Mouse (Mus musculus): ENCODE measurements at regions not wholly inside any gene's neighbourhood (a gene's known extent, or its start where the extent isn't known, plus 50 kb on each side); places are given as distances from the start of the nearest gene placed in this dataset.
A peak's percentile ranks its signal among the peaks of the same experiment; 100 is the strongest.

GRCm38 (mm10) chr1:137751446-137751961 lies 424.0 kb downstream of the Ptprc start:
- peak in 1 of 2 experiments; percentile 12 for DNase-seq (ENCODE audit: low spot score in 2 of 2)

GRCm38 (mm10) chr1:137750894-137751293 lies 424.6 kb downstream of the Ptprc start:
- no peak for DNase-seq (ENCODE audit: low spot score in 2 of 2)

GRCm38 (mm10) chr1:137746129-137746528 lies 429.4 kb downstream of the Ptprc start:
- peak in 1 of 2 experiments; percentile 21 for DNase-seq (ENCODE audit: low spot score in 2 of 2)

- no peak for DNase-seq (ENCODE audit: low spot score in 2 of 2)
Measured at GRCm38 (mm10) chr1:137738157-137738851, 437.2 kb downstream of the Ptprc start.

- DNase-seq (ENCODE audit: low spot score in 2 of 2) = no peak
Measured at GRCm38 (mm10) chr1:137703882-137704281, 471.6 kb downstream of the Ptprc start.

GRCm38 (mm10) chr1:137698876-137699275 lies 476.6 kb downstream of the Ptprc start:
- no peak for DNase-seq (ENCODE audit: low spot score in 2 of 2)

- no peak for DNase-seq (ENCODE audit: low spot score in 2 of 2)
Measured at GRCm38 (mm10) chr1:137697289-137697688, 478.2 kb downstream of the Ptprc start.

GRCm38 (mm10) chr1:137696796-137697195 lies 478.7 kb downstream of the Ptprc start:
- no peak for DNase-seq (ENCODE audit: low spot score in 2 of 2)

GRCm38 (mm10) chr1:137695751-137696150 lies 479.8 kb downstream of the Ptprc start:
- DNase-seq (ENCODE audit: low spot score in 2 of 2) = no peak

GRCm38 (mm10) chr1:137692525-137692924 lies 483.0 kb downstream of the Ptprc start:
- DNase-seq (ENCODE audit: low spot score in 2 of 2) = no peak

GRCm38 (mm10) chr1:137690860-137691595 lies 484.5 kb downstream of the Ptprc start:
- DNase-seq (ENCODE audit: low spot score in 2 of 2) = no peak

- peak in 1 of 2 experiments; percentile 23 for DNase-seq (ENCODE audit: low spot score in 2 of 2)
Measured at GRCm38 (mm10) chr1:137670650-137671049, 504.9 kb downstream of the Ptprc start.

GRCm38 (mm10) chr1:137669849-137670248 lies 505.7 kb downstream of the Ptprc start:
- peak in 1 of 2 experiments; percentile 70 for DNase-seq (ENCODE audit: low spot score in 2 of 2)

GRCm38 (mm10) chr1:137658141-137658540 lies 517.4 kb downstream of the Ptprc start:
- DNase-seq (ENCODE audit: low spot score in 2 of 2) = no peak

GRCm38 (mm10) chr1:137656900-137657458 lies 518.5 kb downstream of the Ptprc start:
- DNase-seq (ENCODE audit: low spot score in 2 of 2) = peak in 1 of 2 experiments; percentile 7

GRCm38 (mm10) chr1:137654171-137654570 lies 521.3 kb downstream of the Ptprc start:
- no peak for DNase-seq (ENCODE audit: low spot score in 2 of 2)

GRCm38 (mm10) chr1:137653495-137653894 lies 522.0 kb downstream of the Ptprc start:
- no peak for DNase-seq (ENCODE audit: low spot score in 2 of 2)

- DNase-seq (ENCODE audit: low spot score in 2 of 2) = no peak
Measured at GRCm38 (mm10) chr1:137650629-137651028, 524.9 kb downstream of the Ptprc start.

GRCm38 (mm10) chr1:137650082-137650481 lies 525.4 kb downstream of the Ptprc start:
- DNase-seq (ENCODE audit: low spot score in 2 of 2) = no peak

GRCm38 (mm10) chr1:137648832-137649231 lies 526.7 kb downstream of the Ptprc start:
- no peak for DNase-seq (ENCODE audit: low spot score in 2 of 2)

- DNase-seq (ENCODE audit: low spot score in 2 of 2) = no peak
Measured at GRCm38 (mm10) chr1:137644601-137645040, 530.9 kb downstream of the Ptprc start.

GRCm38 (mm10) chr1:137643508-137643907 lies 532.0 kb downstream of the Ptprc start:
- no peak for DNase-seq (ENCODE audit: low spot score in 2 of 2)
